Mouse (Mus musculus) layer of hippocampus, postnatal 10 days (tissue): ENCODE measurements around the gene Gm3020. TPM values are rescaled to one million over a fixed set of nuclear protein-coding genes. Genes with fewer than 3 reads are reported as not detected.
A peak's percentile ranks its signal among the peaks of the same experiment; 100 is the strongest.
"Not testable (repeated sequence)": the region's sequence is repeated elsewhere in the genome, so short reads cannot be mapped to it uniquely, and the experiment has no call there.

Source experiments
- DNase-seq, 2 experiments: peaks; one replicate each; pipeline ENCODE4 v3.0.0; 2021; ENCODE audit warnings: low spot score in 2 of 2
- long read RNA-seq: library from polyadenylated mRNA; stranded (forward); transcript quantifications from one replicate; pipeline ENCODE4 v2.0.0, GENCODE M21; 2023
- total RNA-seq, 2 experiments: library from RNA; stranded (reverse); gene quantifications; 2 replicates each; pipeline ENCODE4 v1.2.3; 2021

The Gm3020 gene
- total RNA-seq, result 1 to 10 TPM; 7.7 to 9.7 TPM
- long read RNA-seq, partial matches to known transcripts, result 0 of 6 reads
- long read RNA-seq, other reads (novel, unspliced or antisense), result 2 of 6 reads

- DNase-seq, result peak in 1 of 2 experiments; percentile 1
Observed at GRCm38 (mm10) chr14:3651730-3652129, at the start of gene Gm3020. Gene Gm3020 (plus strand): TSS chr14:3652030.

GRCm38 (mm10) chr14:3634212-3634611, 17.6 kb upstream of the Gm3020 start, which contains the start of gene Gm3012:
Gene Gm3012 (plus strand): TSS chr14:3634512.
- not testable (repeated sequence) for DNase-seq

- DNase-seq, result not testable (repeated sequence)
Observed at GRCm38 (mm10) chr14:3688483-3688882, 36.7 kb downstream of the Gm3020 start, which contains the start of gene Gm3043. Gene Gm3043 (plus strand): TSS chr14:3688783.

Other genes starting within 250 kb of the Gm3020 start
- gene Gm10409, start 239.4 kb upstream of the Gm3020 start, total RNA-seq, result 1 to 10 TPM; 7.7 to 9.7 TPM
- gene Gm3005, start 223.9 kb upstream of the Gm3020 start, total RNA-seq, result 1 to 10 TPM; 1.4 to 2.2 TPM
- not detected for gene Gm10408, start 202.7 kb upstream of the Gm3020 start, total RNA-seq
- gene Gm3012, start 17.5 kb upstream of the Gm3020 start, total RNA-seq, result not detected
- gene Gm3043, start 36.8 kb downstream of the Gm3020 start, total RNA-seq, result not detected
- gene Gm3002, start 158.0 kb downstream of the Gm3020 start, total RNA-seq, result 1 to 10 TPM; 1.8 to 2.4 TPM
- not detected for gene Gm3033, start 194.2 kb downstream of the Gm3020 start, total RNA-seq
- under 1 TPM in 1 of 2 experiments, not detected in 1; 0.43 TPM for gene Gm2916, start 232.1 kb downstream of the Gm3020 start, total RNA-seq